Comparison of ENCODE assay signal across 21 mouse cellular contexts in genomic region chr5:4955993-4956392, GRCm38 (mm10).
"Had no signal": no experiment of that assay in that cellular context is flagged by ENCODE, and none has a peak within 500 bp of the region (broad histone marks: within the 10 kb centered on the region; RNA-seq: fewer than 3 reads in every experiment).

No protein-coding gene starts in this region.

- H3K36me3 ChIP-seq: limb, embryonic 10.5 days; limb, embryonic 13.5 days; liver, embryonic 12.5 days; liver, embryonic 15.5 days; lung, embryonic 15.5 days; midbrain, embryonic 10.5 days; midbrain, embryonic 13.5 days; neural tube, embryonic 12.5 days; neural tube, embryonic 15.5 days had no signal

- DNase-seq: kidney, adult 11 months; kidney, adult 9 months; kidney, postnatal 14 days; kidney, postnatal 4 days; layer of hippocampus, adult 9-11 months; liver; lung, adult 18-20 months; lung, postnatal 10 days; lung, postnatal 36 days; thymus, adult 2 months; thymus, postnatal 14 days had no signal

- H3K4me3 ChIP-seq: limb, embryonic 10.5 days; limb, embryonic 13.5 days; liver, embryonic 12.5 days; liver, embryonic 15.5 days; lung, embryonic 15.5 days; megakaryocyte, embryonic 14.5 days; midbrain, embryonic 10.5 days; midbrain, embryonic 13.5 days; neural tube, embryonic 12.5 days; neural tube, embryonic 15.5 days had no signal

- H3K9me3 ChIP-seq: limb, embryonic 10.5 days; limb, embryonic 13.5 days; liver, embryonic 12.5 days; liver, embryonic 15.5 days; lung, embryonic 15.5 days; megakaryocyte, embryonic 14.5 days; midbrain, embryonic 10.5 days; midbrain, embryonic 13.5 days; neural tube, embryonic 12.5 days; neural tube, embryonic 15.5 days had no signal

- H3K9ac ChIP-seq: limb, embryonic 13.5 days; liver, embryonic 12.5 days; liver, embryonic 15.5 days; lung, embryonic 15.5 days; midbrain, embryonic 13.5 days; neural tube, embryonic 12.5 days; neural tube, embryonic 15.5 days had no signal

- H3K4me2 ChIP-seq: limb, embryonic 13.5 days; liver, embryonic 12.5 days; liver, embryonic 15.5 days; lung, embryonic 15.5 days; midbrain, embryonic 13.5 days; neural tube, embryonic 12.5 days; neural tube, embryonic 15.5 days had no signal

- ATAC-seq: liver, embryonic 12.5 days; midbrain, embryonic 13.5 days had no signal

- H3K4me1 ChIP-seq: liver, embryonic 12.5 days; liver, embryonic 15.5 days; megakaryocyte, embryonic 14.5 days; neural tube, embryonic 12.5 days had no signal

- H3K27ac ChIP-seq: limb, embryonic 10.5 days; limb, embryonic 13.5 days; liver, embryonic 12.5 days; liver, embryonic 15.5 days; lung, embryonic 15.5 days; midbrain, embryonic 10.5 days; midbrain, embryonic 13.5 days; neural tube, embryonic 12.5 days; neural tube, embryonic 15.5 days had no signal

- H3K27me3 ChIP-seq: limb, embryonic 13.5 days; liver, embryonic 12.5 days; liver, embryonic 15.5 days; lung, embryonic 15.5 days; megakaryocyte, embryonic 14.5 days; midbrain, embryonic 13.5 days; neural tube, embryonic 12.5 days; neural tube, embryonic 15.5 days had no signal
